Mouse (Mus musculus) CH12.LX (cell line): ENCODE results near the gene Usp12.

Source experiments
- KAT2A ChIP-seq: IDR thresholded peaks from 2 replicates; pipeline ENCODE4 v1.6.1; 2012; ENCODE audit warnings: low read length, improper control_type of control experiment, inconsistent platforms; ENCODE audit not compliant: insufficient replicate concordance
- POLR2A ChIP-seq: IDR thresholded peaks from 2 replicates; pipeline ENCODE4 v1.6.1; 2011; ENCODE audit warnings: low read depth, mild to moderate bottlenecking, improper control_type of control experiment, low read length

GRCm38 (mm10) chr5:146724956-146725355, 69.8 kb downstream of the Usp12 start:
- TF ChIP-seq POLR2A (no peak), KAT2A (no peak)
